17 mouse cellular contexts compared by ENCODE assay signal in the genomic region with DNA sequence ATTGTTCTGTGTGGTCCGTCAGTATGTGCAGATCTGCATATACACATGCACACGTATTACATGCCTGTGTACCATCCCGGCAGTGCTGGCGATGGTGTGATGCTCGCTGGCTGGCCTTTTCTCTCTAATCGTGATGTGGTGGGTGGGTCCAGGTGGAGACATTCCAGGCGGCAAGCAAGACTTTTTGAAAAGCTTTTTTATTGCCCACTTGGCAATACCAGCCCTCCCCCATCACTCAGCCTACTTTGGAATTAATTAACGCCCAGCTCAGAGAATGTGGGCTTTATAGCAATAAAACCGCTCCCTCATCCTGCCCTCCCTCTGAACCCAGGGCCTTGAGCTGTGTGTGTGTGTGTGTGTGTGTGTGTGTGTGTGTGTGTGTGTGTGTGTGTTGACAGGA.
DNase-seq lines count a peak whose midpoint lies in the region; ATAC-seq and TF ChIP-seq lines count a peak whose summit lies in the region.
"Had no signal": no experiment of that assay in that cellular context is flagged by ENCODE, and none has a peak within 500 bp of the region (broad histone marks: within the 10 kb centered on the region; RNA-seq: fewer than 3 reads in every experiment).

No protein-coding gene starts in this region.

- no peaks in the 10 kb centered on the region for H3K36me3 ChIP-seq in kidney, postnatal 0 days (ENCODE audit: insufficient read depth, low read length)
- H3K36me3 ChIP-seq in intestine, postnatal 0 days (ENCODE audit: control insufficient read depth, insufficient read depth) = no peaks in the 10 kb centered on the region
- no peaks in the 10 kb centered on the region for H3K36me3 ChIP-seq in neural tube, embryonic 15.5 days
- H3K36me3 ChIP-seq: forebrain, embryonic 12.5 days; G1E; heart, embryonic 15.5 days; stomach, embryonic 15.5 days had no signal

- 13% methylated on average over 9 of the region's 9 CpGs for WGBS in kidney, postnatal 0 days
- WGBS in intestine, postnatal 0 days = 14% methylated on average over 9 of the region's 9 CpGs
- WGBS in neural tube, embryonic 15.5 days = 11% methylated on average over 9 of the region's 9 CpGs

- H3K4me1 ChIP-seq in kidney, postnatal 0 days (replicated peaks; ENCODE audit: insufficient read depth, low read length) = 0 out of 2 replicates have a peak, but pooled peaks cover 4% of the 10 kb centered on the region
- H3K4me1 ChIP-seq in intestine, postnatal 0 days (replicated peaks; ENCODE audit: control insufficient read depth, insufficient read depth, low read length) = no peaks in the 10 kb centered on the region; the same call in 1 of the 2 replicates
- peaks cover 6% of the 10 kb centered on the region for H3K4me1 ChIP-seq in neural tube, embryonic 15.5 days
- H3K4me1 ChIP-seq: forebrain, embryonic 12.5 days; heart, embryonic 15.5 days; stomach, embryonic 15.5 days had no signal

- peak; percentile 43 for DNase-seq in kidney, postnatal 0 days (ENCODE audit: low spot score)
- DNase-seq in kidney, adult 18-20 months = no peak
- peak; percentile 49 for DNase-seq in brain, embryonic 14.5 days (ENCODE audit: low read depth)
- no peak for DNase-seq in frontal cortex, postnatal 10 days (ENCODE audit: low spot score in 2 of 2)
- no peak for DNase-seq in gastrocnemius, adult 8-10 months (ENCODE audit: low spot score in 2 of 2)
- DNase-seq: adrenal gland, postnatal 10 days; cerebellum, adult 2 months; gastrocnemius, adult 2 months; heart, adult 18-20 months; thymus, adult 2 months had no signal

- no peak overlapping the region for H3K4me2 ChIP-seq in kidney, postnatal 0 days (ENCODE audit: low read length)
- peak overlapping the region; percentile 9; the same call in 1 of the 2 replicates for H3K4me2 ChIP-seq in intestine, postnatal 0 days (replicated peaks; ENCODE audit: low read depth)
- H3K4me2 ChIP-seq in neural tube, embryonic 15.5 days = peak overlapping the region; percentile 17; the same call in 1 of the 2 replicates
- H3K4me2 ChIP-seq: forebrain, embryonic 12.5 days; heart, embryonic 15.5 days; stomach, embryonic 15.5 days had no signal

- no peaks in the 10 kb centered on the region for H3K9me3 ChIP-seq in kidney, postnatal 0 days (replicated peaks; ENCODE audit: low read length)
- no peaks in the 10 kb centered on the region for H3K9me3 ChIP-seq in intestine, postnatal 0 days (ENCODE audit: control insufficient read depth)
- no peaks in the 10 kb centered on the region for H3K9me3 ChIP-seq in neural tube, embryonic 15.5 days (replicated peaks)
- H3K9me3 ChIP-seq: forebrain, embryonic 12.5 days; heart, embryonic 15.5 days; stomach, embryonic 15.5 days had no signal

- no peak for TF ChIP-seq CTCF in kidney, postnatal 0 days (IDR thresholded peaks at IDR 0.05; ENCODE audit: low read depth)
- TF ChIP-seq CTCF in brain, embryonic 14.5 days (IDR thresholded peaks at IDR 0.05; ENCODE audit: borderline replicate concordance, extremely low read depth, insufficient read depth, insufficient read length) = no peak
- TF ChIP-seq CTCF in intestine, postnatal 0 days (IDR thresholded peaks at IDR 0.05; ENCODE audit: low read depth) = no peak

- TF ChIP-seq POLR2A in brain, embryonic 14.5 days (IDR thresholded peaks at IDR 0.05; ENCODE audit: borderline replicate concordance, extremely low read depth, insufficient read depth, insufficient read length, poor library complexity, severe bottlenecking) = no peak

- no peak overlapping the region for H3K27ac ChIP-seq in kidney, postnatal 0 days
- no peak overlapping the region for H3K27ac ChIP-seq in intestine, postnatal 0 days (ENCODE audit: low read depth, low read length)
- no peak overlapping the region for H3K27ac ChIP-seq in neural tube, embryonic 15.5 days (replicated peaks)
- H3K27ac ChIP-seq: forebrain, embryonic 12.5 days; gastrocnemius, adult 2 months; heart, embryonic 15.5 days; liver, embryonic 14.5 days; stomach, embryonic 15.5 days had no signal

- 0 out of 2 replicates have a peak, but pooled peaks have one; percentile 49 for ATAC-seq in kidney, postnatal 0 days (replicated peaks; ENCODE audit: low FRiP score, low read depth)
- ATAC-seq in intestine, postnatal 0 days = peak; percentile 59
- no peak for ATAC-seq in neural tube, embryonic 15.5 days (ENCODE audit: low FRiP score)

- no peak overlapping the region for H3K9ac ChIP-seq in kidney, postnatal 0 days (ENCODE audit: low read depth, low read length)
- no peak overlapping the region for H3K9ac ChIP-seq in intestine, postnatal 0 days (ENCODE audit: low read depth, low read length)
- H3K9ac ChIP-seq in neural tube, embryonic 15.5 days (replicated peaks) = no peak overlapping the region
- H3K9ac ChIP-seq: forebrain, embryonic 12.5 days; heart, embryonic 15.5 days; liver, embryonic 14.5 days; stomach, embryonic 15.5 days had no signal

- no peaks in the 10 kb centered on the region for H3K27me3 ChIP-seq in kidney, postnatal 0 days (ENCODE audit: insufficient read depth, low read length)
- no peaks in the 10 kb centered on the region for H3K27me3 ChIP-seq in intestine, postnatal 0 days (replicated peaks; ENCODE audit: control insufficient read depth, insufficient read depth, low read length)
- H3K27me3 ChIP-seq in neural tube, embryonic 15.5 days (replicated peaks) = no peaks in the 10 kb centered on the region
- H3K27me3 ChIP-seq: forebrain, embryonic 12.5 days; stomach, embryonic 15.5 days had no signal

- H3K4me3 ChIP-seq in kidney, postnatal 0 days (replicated peaks; ENCODE audit: low read depth, low read length) = no peak overlapping the region
- H3K4me3 ChIP-seq in intestine, postnatal 0 days (ENCODE audit: low read depth, low read length) = no peak overlapping the region
- H3K4me3 ChIP-seq in neural tube, embryonic 15.5 days (replicated peaks) = no peak overlapping the region
- H3K4me3 ChIP-seq: forebrain, embryonic 12.5 days; gastrocnemius, adult 2 months; heart, embryonic 15.5 days; stomach, embryonic 15.5 days had no signal

Comparison
In these comparisons a context has a peak if more than half of its experiments do, and no peak if none do; other contexts are left out.
1. DNase-seq: peak in kidney, postnatal 0 days (single experiment) and brain, embryonic 14.5 days (single experiment); none in kidney, adult 18-20 months (single experiment), frontal cortex, postnatal 10 days (0 of 2) and gastrocnemius, adult 8-10 months (0 of 2).